Mouse (Mus musculus) MEL (cell line): Measurements from ENCODE around the gene Tmem108. TPM values are rescaled to one million over a fixed set of nuclear protein-coding genes. Genes with fewer than 3 reads are reported as not detected.

Experiments used
- DNase-seq: peaks from one replicate; pipeline ENCODE4 v3.0.0; 2011; ENCODE audit warnings: low read depth, low spot score
- H3K27ac ChIP-seq: 2 replicates; pipeline ENCODE4 v1.5.1; 2012; ENCODE audit warnings: low read depth, mild to moderate bottlenecking, control low read depth, low read length, moderate library complexity; ENCODE audit not compliant: control insufficient read depth
- H3K27me3 ChIP-seq, 2 experiments: fragments of 150-350 bp in 1 of 2; sonication (generic) in 1 of 2; 2 replicates each; pipeline ENCODE4 v1.6.1; 2012; ENCODE audit warnings: low read length in 2 of 2, mild to moderate bottlenecking in 2 of 2, improper control_type of control experiment in 1 of 2, moderate library complexity in 1 of 2; ENCODE audit not compliant: insufficient read depth in 2 of 2, control insufficient read depth in 1 of 2
- H3K36me3 ChIP-seq, 2 experiments: 2 replicates each; pipeline ENCODE4 v1.6.1; 2012 to 2014; ENCODE audit warnings: low read length in 2 of 2, improper control_type of control experiment in 1 of 2, inconsistent platforms in 1 of 2, mild to moderate bottlenecking in 1 of 2; ENCODE audit not compliant: insufficient read depth in 2 of 2, control insufficient read depth in 1 of 2
- H3K4me1 ChIP-seq, 2 experiments: fragments of 150-350 bp in 1 of 2; sonication (generic) in 1 of 2; 2 replicates each; pipeline ENCODE4 v1.6.1; 2012; ENCODE audit warnings: low read length in 2 of 2, improper control_type of control experiment in 1 of 2, mild to moderate bottlenecking in 1 of 2; ENCODE audit not compliant: insufficient read depth in 2 of 2, control insufficient read depth in 1 of 2
- H3K4me3 ChIP-seq, 2 experiments: fragments of 150-350 bp in 1 of 2; sonication (generic) in 1 of 2; 2 replicates each; pipeline ENCODE4 v1.5.1; 2012; ENCODE audit warnings: low read depth in 2 of 2, low read length in 2 of 2, mild to moderate bottlenecking in 2 of 2, moderate library complexity in 2 of 2, control low read depth in 1 of 2, improper control_type of control experiment in 1 of 2; ENCODE audit not compliant: control insufficient read depth in 1 of 2, insufficient read depth in 1 of 2
- H3K79me2 ChIP-seq: 2 replicates; pipeline ENCODE4 v1.6.1; 2012; ENCODE audit warnings: mild to moderate bottlenecking, low read length, moderate library complexity; ENCODE audit not compliant: control insufficient read depth, poor library complexity, insufficient read depth
- H3K9ac ChIP-seq: 2 replicates; pipeline ENCODE4 v1.6.1; 2012; ENCODE audit warnings: low read depth, mild to moderate bottlenecking, control low read depth, low read length, moderate library complexity; ENCODE audit not compliant: control insufficient read depth, poor library complexity, severe bottlenecking
- H3K9me3 ChIP-seq: fragments of 150-350 bp; sonication (generic); replicated peaks from 2 replicates; pipeline ENCODE4 v1.6.1; 2012; ENCODE audit warnings: mild to moderate bottlenecking, low read length, improper control_type of control experiment, moderate library complexity; ENCODE audit not compliant: insufficient read depth
- BHLHE40 ChIP-seq: IDR thresholded peaks from 2 replicates; pipeline ENCODE4 v1.6.1; 2012; ENCODE audit warnings: low read depth, mild to moderate bottlenecking, inconsistent platforms, low read length, improper control_type of control experiment, borderline replicate concordance
- ELF1 ChIP-seq: IDR thresholded peaks from 2 replicates; pipeline ENCODE4 v1.6.1; 2014; ENCODE audit warnings: low read depth, mild to moderate bottlenecking, inconsistent platforms, low read length, improper control_type of control experiment, moderate library complexity
- ETS1 ChIP-seq: IDR thresholded peaks from 2 replicates; pipeline ENCODE4 v1.6.1; 2012; ENCODE audit warnings: low read depth, mild to moderate bottlenecking, inconsistent platforms, low read length, improper control_type of control experiment, moderate library complexity
- GATA1 ChIP-seq: IDR thresholded peaks from 2 replicates; pipeline ENCODE4 v1.6.1; 2011; ENCODE audit warnings: low read depth, low read length, improper control_type of control experiment
- HCFC1 ChIP-seq: IDR thresholded peaks from 2 replicates; pipeline ENCODE4 v1.6.1; 2012; ENCODE audit warnings: low read depth, mild to moderate bottlenecking, inconsistent platforms, low read length, improper control_type of control experiment, moderate library complexity
- KAT2A ChIP-seq: conservative IDR thresholded peaks from 2 replicates; pipeline ENCODE4 v1.6.1; 2012; ENCODE audit warnings: low read depth, low read length, improper control_type of control experiment, inconsistent platforms
- MAX ChIP-seq: IDR thresholded peaks from 2 replicates; pipeline ENCODE4 v1.6.1; 2011; ENCODE audit warnings: low read length, improper control_type of control experiment
- MXI1 ChIP-seq: IDR thresholded peaks from 2 replicates; pipeline ENCODE4 v1.6.1; 2011; ENCODE audit warnings: mild to moderate bottlenecking, low read depth, low read length, improper control_type of control experiment
- TAL1 ChIP-seq: IDR thresholded peaks from 2 replicates; pipeline ENCODE4 v1.6.1; 2012; ENCODE audit warnings: mild to moderate bottlenecking, inconsistent platforms, low read length, moderate library complexity, mixed read lengths
- USF1 ChIP-seq: IDR thresholded peaks from 2 replicates; pipeline ENCODE4 v1.6.1; 2014; ENCODE audit warnings: low read depth, mild to moderate bottlenecking, inconsistent platforms, low read length, improper control_type of control experiment, moderate library complexity
- USF2 ChIP-seq, 2 experiments: IDR thresholded peaks; 2 replicates each; pipeline ENCODE4 v1.6.1; 2011 to 2012; ENCODE audit warnings: improper control_type of control experiment in 2 of 2, low read length in 2 of 2, borderline replicate concordance in 1 of 2, inconsistent platforms in 1 of 2, low read depth in 1 of 2, mild to moderate bottlenecking in 1 of 2; ENCODE audit not compliant: insufficient read depth in 1 of 2
- polyA plus RNA-seq, 2 experiments: library from polyadenylated mRNA; stranded (reverse) in 1 of 2; unstranded in 1 of 2; fragments of >175 nt in 1 of 2; fragments of >200 nt in 1 of 2; gene quantifications; 2 replicates each; pipeline versions ENCODE4 v1.2.1 to v1.2.4; 2012; ENCODE audit warnings: low replicate concordance in 2 of 2, low read depth in 1 of 2; ENCODE audit not compliant: insufficient read length in 2 of 2, insufficient read depth in 1 of 2, missing spikeins in 1 of 2
- total RNA-seq: library from RNA; depleted of rRNA; stranded (reverse); fragments of 300-350 nt; gene quantifications from 2 replicates; pipeline ENCODE4 v1.2.3, GENCODE M21; 2012

Tmem108 gene
- total and polyA plus RNA-seq, 3 experiments, result not detected

- no peak for DNase-seq
- TF ChIP-seq USF2 (IDR thresholded peaks at IDR 0.05; ENCODE audit: borderline replicate concordance in 1 of 2, insufficient read depth in 1 of 2, low read depth in 1 of 2, low read length in 2 of 2), result no peak
- TF ChIP-seq TAL1, result no peak
- no peak for TF ChIP-seq MXI1
- no peak for TF ChIP-seq KAT2A
- TF ChIP-seq GATA1, result no peak
- Histone ChIP-seq H3K79me2 (no peaks in the 10 kb centered on the region), H3K27me3 (no peaks in the 10 kb centered on the region), H3K9ac (no peak overlapping the region), H3K27ac (no peak overlapping the region), H3K4me3 (no peak overlapping the region), H3K36me3 (no peaks in the 10 kb centered on the region), H3K9me3 (no peaks in the 10 kb centered on the region), H3K4me1 (no peaks in the 10 kb centered on the region)
Measured at GRCm38 (mm10) chr9:103608161-103609058, 153.2 kb downstream of the Tmem108 start.

GRCm38 (mm10) chr9:103606056-103606455, 155.6 kb downstream of the Tmem108 start:
- Histone ChIP-seq H3K4me1 (no peaks in the 10 kb centered on the region), H3K9me3 (no peaks in the 10 kb centered on the region), H3K4me3 (no peak overlapping the region)
- DNase-seq, result no peak
- TF ChIP-seq USF1 (no peak), MAX (no peak), BHLHE40 (no peak), ETS1 (no peak)
- TF ChIP-seq, all 39 proteins: peak for 0
- H3K27me3 ChIP-seq, result no peaks in the 10 kb centered on the region
- no peaks in the 10 kb centered on the region for H3K79me2 ChIP-seq
- no peak overlapping the region for H3K9ac ChIP-seq
- H3K36me3 ChIP-seq, result no peaks in the 10 kb centered on the region
- H3K27ac ChIP-seq, result no peak overlapping the region

GRCm38 (mm10) chr9:103603792-103604191, 157.8 kb downstream of the Tmem108 start:
- TF ChIP-seq BHLHE40, result no peak
- TF ChIP-seq TAL1, result no peak
- TF ChIP-seq ELF1, result no peak
- no peak for TF ChIP-seq HCFC1
- no peak for TF ChIP-seq ETS1
- DNase-seq, result no peak

More at GRCm38 (mm10) chr9:103603792-103604191, 157.8 kb downstream of the Tmem108 start:
- H3K79me2 ChIP-seq, result no peaks in the 10 kb centered on the region
- no peaks in the 10 kb centered on the region for H3K4me1 ChIP-seq
- H3K27me3 ChIP-seq, result no peaks in the 10 kb centered on the region
- H3K27ac ChIP-seq, result no peak overlapping the region
- H3K4me3 ChIP-seq, result no peak overlapping the region
- H3K9me3 ChIP-seq, result no peaks in the 10 kb centered on the region
- no peaks in the 10 kb centered on the region for H3K36me3 ChIP-seq
- H3K9ac ChIP-seq, result no peak overlapping the region
